Mouse (Mus musculus) olfactory bulb, adult 2 months (tissue): ENCODE measurements around the gene Ccdc33. TPM values are rescaled to one million over a fixed set of nuclear protein-coding genes. Genes with fewer than 3 reads are reported as not detected.
A peak's percentile ranks its signal among the peaks of the same experiment; 100 is the strongest.

ENCODE experiments used
- H3K27ac ChIP-seq: fragments of 200-500 bp; 2 replicates; pipeline ENCODE4 v1.5.1; 2012; ENCODE audit warnings: low read depth, low read length; ENCODE audit not compliant: insufficient read depth
- H3K4me1 ChIP-seq: fragments of 200-500 bp; 2 replicates; pipeline ENCODE4 v1.6.1; 2012; ENCODE audit warnings: low read length; ENCODE audit not compliant: control insufficient read depth, insufficient read depth
- H3K4me3 ChIP-seq: fragments of 200-500 bp; 2 replicates; pipeline ENCODE4 v1.5.1; 2012; ENCODE audit warnings: mild to moderate bottlenecking, low read depth, low read length, moderate library complexity; ENCODE audit not compliant: insufficient read depth
- CTCF ChIP-seq: fragments of 200-500 bp; IDR thresholded peaks from 2 replicates; pipeline ENCODE4 v1.5.1; 2012; ENCODE audit warnings: low read depth, mild to moderate bottlenecking, low read length, moderate library complexity; ENCODE audit not compliant: insufficient read depth
- POLR2A ChIP-seq: fragments of 200-500 bp; IDR thresholded peaks from 2 replicates; pipeline ENCODE4 v1.6.1; 2012; ENCODE audit warnings: mild to moderate bottlenecking, low read depth, low read length, moderate library complexity; ENCODE audit not compliant: insufficient read depth
- WGBS: fragments of 180-500 bp; shearing (Covaris S2); methylation state at CpG from one replicate; pipeline ENCODE4 v1.1.7; 2018; 5-methylcytosine and 5-hydroxymethylcytosine counted together
- polyA plus RNA-seq: library from polyadenylated mRNA; stranded (reverse); fragments of >200 nt; gene quantifications from 2 replicates; pipeline ENCODE4 v1.2.4, GENCODE M21; 2012; ENCODE audit warnings: low replicate concordance; ENCODE audit not compliant: missing spikeins, insufficient read depth, insufficient read length

Ccdc33 gene
- polyA plus RNA-seq, 1 experiment = not detected

- H3K27ac ChIP-seq = peak overlapping the region; percentile 69
- no peak overlapping the region for H3K4me3 ChIP-seq
- WGBS = 39% methylated on average over 23 of the region's 23 CpGs
- H3K4me1 ChIP-seq = peaks cover 27% of the 10 kb centered on the region
- no peak for TF ChIP-seq CTCF
- no peak for TF ChIP-seq POLR2A
These were observed 57.7 kb downstream of the Ccdc33 start for GRCm38 (mm10) chr9:58060677-58061667.

- Histone ChIP-seq H3K4me1 (peaks cover 30% of the 10 kb centered on the region), H3K4me3 (no peak overlapping the region), H3K27ac (no peak overlapping the region)
- TF ChIP-seq CTCF (no peak), POLR2A (no peak)
- 28% methylated on average over 1 of the region's 1 CpGs for WGBS
These were observed 58.7 kb downstream of the Ccdc33 start for GRCm38 (mm10) chr9:58059920-58060319.

GRCm38 (mm10) chr9:58055666-58056065, 63.0 kb downstream of the Ccdc33 start:
- Histone ChIP-seq H3K27ac (no peak overlapping the region), H3K4me1 (peaks cover 34% of the 10 kb centered on the region), H3K4me3 (no peak overlapping the region)
- TF ChIP-seq POLR2A = no peak
- no peak for TF ChIP-seq CTCF
- 79% methylated on average over 5 of the region's 5 CpGs for WGBS

GRCm38 (mm10) chr9:58054032-58054431, 64.6 kb downstream of the Ccdc33 start:
- WGBS = 100% methylated on average over 1 of the region's 1 CpGs
- H3K27ac ChIP-seq = no peak overlapping the region
- peaks cover 38% of the 10 kb centered on the region for H3K4me1 ChIP-seq
- no peak overlapping the region for H3K4me3 ChIP-seq
- TF ChIP-seq POLR2A (no peak), CTCF (no peak)

GRCm38 (mm10) chr9:58053544-58053943, 65.1 kb downstream of the Ccdc33 start:
- Histone ChIP-seq H3K4me3 (no peak overlapping the region), H3K27ac (no peak overlapping the region), H3K4me1 (peaks cover 41% of the 10 kb centered on the region)
- WGBS = 75% methylated on average over 3 of the region's 3 CpGs
- TF ChIP-seq POLR2A = no peak
- TF ChIP-seq CTCF = no peak

GRCm38 (mm10) chr9:58053102-58053501, 65.5 kb downstream of the Ccdc33 start:
- Histone ChIP-seq H3K4me3 (no peak overlapping the region), H3K4me1 (peaks cover 45% of the 10 kb centered on the region), H3K27ac (no peak overlapping the region)
- 0 out of 2 replicates have a peak, but pooled peaks have one; percentile 41 for TF ChIP-seq CTCF
- TF ChIP-seq POLR2A = no peak
- WGBS = 27% methylated on average over 3 of the region's 3 CpGs

- H3K4me1 ChIP-seq = peaks cover 46% of the 10 kb centered on the region
- 0 out of 2 replicates have a peak overlapping the region, but pooled peaks have one; percentile 2 for H3K27ac ChIP-seq
- WGBS = 56% methylated on average over 5 of the region's 5 CpGs
- H3K4me3 ChIP-seq = no peak overlapping the region
- no peak for TF ChIP-seq CTCF
These were observed 66.7 kb downstream of the Ccdc33 start for GRCm38 (mm10) chr9:58051937-58052336.

GRCm38 (mm10) chr9:58049861-58050260, 68.8 kb downstream of the Ccdc33 start:
- Histone ChIP-seq H3K4me1 (peaks cover 43% of the 10 kb centered on the region), H3K27ac (peak overlapping the region; percentile 87), H3K4me3 (no peak overlapping the region)
- no peak for TF ChIP-seq CTCF
- TF ChIP-seq POLR2A = no peak
- 66% methylated on average over 7 of the region's 7 CpGs for WGBS

GRCm38 (mm10) chr9:58049186-58049585, 69.4 kb downstream of the Ccdc33 start:
- Histone ChIP-seq H3K4me3 (no peak overlapping the region), H3K4me1 (peaks cover 49% of the 10 kb centered on the region), H3K27ac (peak overlapping the region; percentile 87)
- WGBS = 31% methylated on average over 6 of the region's 6 CpGs
- TF ChIP-seq POLR2A (no peak), CTCF (no peak)
